19 mouse cellular contexts compared by ENCODE assay signal in the genomic region with DNA sequence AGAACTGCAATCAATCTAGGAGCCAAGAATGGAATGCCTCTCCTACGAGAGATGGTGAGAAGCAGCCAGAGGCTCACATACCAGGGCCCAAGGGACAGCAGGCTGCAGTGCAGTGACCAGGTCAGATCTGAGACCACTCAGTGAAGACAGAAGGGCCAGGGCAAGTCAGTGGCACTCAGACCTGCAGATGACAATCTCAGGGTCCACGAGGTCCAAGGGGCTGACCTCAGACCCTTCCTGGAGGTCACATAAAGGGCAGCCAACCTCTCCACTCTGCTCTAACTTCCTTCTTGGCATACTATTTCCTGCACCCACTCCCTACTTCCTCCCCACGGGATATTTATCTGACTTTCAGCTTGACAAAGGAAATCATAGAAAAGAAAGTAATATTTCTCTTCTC. TPM values are rescaled to one million over a fixed set of nuclear protein-coding genes. Genes with fewer than 3 reads are reported as not detected.
DNase-seq lines count a peak whose midpoint lies in the region; ATAC-seq lines count a peak whose summit lies in the region.
"Had no signal": no experiment of that assay in that cellular context is flagged by ENCODE, and none has a peak within 500 bp of the region (broad histone marks: within the 10 kb centered on the region; RNA-seq: fewer than 3 reads in every experiment).

No protein-coding gene starts in this region.

- no peak overlapping the region for H3K27ac ChIP-seq in heart, embryonic 11.5 days (ENCODE audit: low read depth, low read length)
- H3K27ac ChIP-seq in forebrain, embryonic 12.5 days = no peak overlapping the region
- H3K27ac ChIP-seq: forebrain, embryonic 15.5 days; heart, adult 2 months; limb, embryonic 12.5 days; liver, embryonic 14.5 days had no signal

- no peaks in the 10 kb centered on the region for H3K9me3 ChIP-seq in heart, embryonic 11.5 days (replicated peaks; ENCODE audit: control insufficient read depth, low read length)
- H3K9me3 ChIP-seq in forebrain, embryonic 12.5 days = no peaks in the 10 kb centered on the region
- H3K9me3 ChIP-seq: forebrain, embryonic 15.5 days; limb, embryonic 12.5 days had no signal

- no peaks in the 10 kb centered on the region for H3K27me3 ChIP-seq in heart, embryonic 11.5 days (ENCODE audit: control insufficient read depth, insufficient read depth, low read length)
- peaks cover 30% of the 10 kb centered on the region for H3K27me3 ChIP-seq in forebrain, embryonic 12.5 days
- H3K27me3 ChIP-seq: forebrain, embryonic 15.5 days; limb, embryonic 12.5 days had no signal

- H3K4me2 ChIP-seq in heart, embryonic 11.5 days = no peak overlapping the region
- no peak overlapping the region for H3K4me2 ChIP-seq in forebrain, embryonic 12.5 days
- H3K4me2 ChIP-seq: forebrain, embryonic 15.5 days; limb, embryonic 12.5 days had no signal

- no peak for ATAC-seq in heart, embryonic 11.5 days (replicated peaks; ENCODE audit: insufficient number of reproducible peaks, low FRiP score, low TSS enrichment)
- ATAC-seq in granulocyte monocyte progenitor cell, adult 5-6 weeks (replicated peaks; ENCODE audit: poor library complexity, severe bottlenecking) = peak; percentile 76
- no peak for ATAC-seq in forebrain, embryonic 12.5 days (ENCODE audit: low FRiP score)
- ATAC-seq: forebrain, embryonic 15.5 days had no signal

- peak; percentile 16 to 22 for DNase-seq in heart, adult 18-20 months
- peak; percentile 17 for DNase-seq in kidney, postnatal 14 days
- no peak for DNase-seq in kidney, adult 8-10 months
- DNase-seq in embryo, embryonic 10.5 days (ENCODE audit: low spot score) = peak; percentile 20
- DNase-seq in T-cell, adult 2 months (ENCODE audit: low spot score) = no peak
- DNase-seq: cerebellum, adult 9-11 months; layer of hippocampus, adult 9-11 months; midbrain, embryonic 14.5 days; thymus, adult 18-20 months had no signal

- no peak overlapping the region for H3K4me3 ChIP-seq in heart, embryonic 11.5 days (ENCODE audit: low read depth, low read length)
- no peak overlapping the region for H3K4me3 ChIP-seq in forebrain, embryonic 12.5 days (replicated peaks)
- H3K4me3 ChIP-seq: erythroblast, embryonic 14.5 days; forebrain, embryonic 15.5 days; heart, adult 2 months; limb, embryonic 12.5 days had no signal

- no peak overlapping the region for H3K9ac ChIP-seq in heart, embryonic 11.5 days (ENCODE audit: low read depth, low read length)
- H3K9ac ChIP-seq in forebrain, embryonic 12.5 days = no peak overlapping the region
- H3K9ac ChIP-seq: forebrain, embryonic 15.5 days; limb, embryonic 12.5 days; liver, embryonic 14.5 days had no signal

- H3K36me3 ChIP-seq in heart, embryonic 11.5 days (ENCODE audit: control insufficient read depth, insufficient read depth, low read length) = no peaks in the 10 kb centered on the region
- H3K36me3 ChIP-seq in forebrain, embryonic 12.5 days (replicated peaks) = no peaks in the 10 kb centered on the region
- H3K36me3 ChIP-seq: forebrain, embryonic 15.5 days; limb, embryonic 12.5 days had no signal

- WGBS in heart, embryonic 11.5 days (ENCODE audit: insufficient replicate concordance) = 8% methylated on average over 3 of the region's 3 CpGs
- 64% methylated on average over 3 of the region's 3 CpGs for WGBS in forebrain, embryonic 12.5 days

- H3K4me1 ChIP-seq in heart, embryonic 11.5 days (ENCODE audit: control insufficient read depth, insufficient read depth, low read length) = peaks cover 8% of the 10 kb centered on the region
- H3K4me1 ChIP-seq in forebrain, embryonic 12.5 days = peaks cover 5% of the 10 kb centered on the region
- H3K4me1 ChIP-seq: forebrain, embryonic 15.5 days; limb, embryonic 12.5 days had no signal

RNA-seq across cellular contexts. Expression of a gene that starts 59.5 kb away (rescaled TPM):
- total RNA-seq in heart, adult 18-20 months (2021) = not detected
- 0.67 and 0.96 TPM in 2 replicates for polyA plus RNA-seq in heart, embryonic 11.5 days (2014; fragmentation: Nextera tagmentation; extraction: Ambion mirVana)
- total RNA-seq in granulocyte monocyte progenitor cell, adult 5-6 weeks (2014; fragmentation: Nextera tagmentation) = not detected in 2 replicates
- not detected in 2 replicates for total RNA-seq in granulocyte monocyte progenitor cell, adult 5-6 weeks (2017)
- 1.5 and 2.0 TPM in 2 replicates for polyA plus RNA-seq in forebrain, embryonic 12.5 days (2016; fragmentation: Nextera tagmentation; extraction: Ambion mirVana)
- total RNA-seq: ES-E14; hematopoietic stem cell, adult 5-6 weeks had no signal
- polyA plus RNA-seq: erythroblast, embryonic 14.5 days had no signal

Comparison
In these comparisons a context has a peak if more than half of its experiments do, and no peak if none do; other contexts are left out.
1. DNase-seq: peak in heart, adult 18-20 months (2 of 2), kidney, postnatal 14 days (single experiment) and embryo, embryonic 10.5 days (single experiment); none in kidney, adult 8-10 months (0 of 2) and T-cell, adult 2 months (single experiment).